Mouse (Mus musculus) urinary bladder, postnatal 36 days (tissue): ENCODE results near the gene Cfap299.

Source experiments
- DNase-seq, 2 experiments: peaks; one replicate each; pipeline ENCODE4 v3.0.0; 2022; ENCODE audit warnings: low spot score in 2 of 2, mixed read lengths in 1 of 2

Gene Cfap299

DNA sequence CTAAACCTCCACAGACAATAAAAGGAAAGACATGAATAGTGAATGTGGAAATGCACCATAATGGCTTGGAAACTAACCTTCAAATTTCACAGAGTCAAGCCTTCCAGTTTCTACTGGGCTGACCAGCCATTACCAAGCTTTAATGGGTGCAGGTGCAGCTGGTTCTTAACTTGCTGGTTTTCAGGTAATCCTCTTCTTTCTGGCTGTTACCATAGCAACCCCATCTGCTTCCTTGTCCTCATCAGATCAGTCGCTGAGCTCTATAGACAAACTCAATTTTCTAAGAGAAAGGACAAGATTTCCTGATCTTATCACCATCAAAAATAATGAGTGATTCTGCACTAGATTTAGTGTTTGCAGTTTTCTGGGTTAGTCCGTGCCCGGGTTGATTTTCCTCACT, 287.8 kb downstream of the Cfap299 start:
- DNase-seq, result no peak

DNA sequence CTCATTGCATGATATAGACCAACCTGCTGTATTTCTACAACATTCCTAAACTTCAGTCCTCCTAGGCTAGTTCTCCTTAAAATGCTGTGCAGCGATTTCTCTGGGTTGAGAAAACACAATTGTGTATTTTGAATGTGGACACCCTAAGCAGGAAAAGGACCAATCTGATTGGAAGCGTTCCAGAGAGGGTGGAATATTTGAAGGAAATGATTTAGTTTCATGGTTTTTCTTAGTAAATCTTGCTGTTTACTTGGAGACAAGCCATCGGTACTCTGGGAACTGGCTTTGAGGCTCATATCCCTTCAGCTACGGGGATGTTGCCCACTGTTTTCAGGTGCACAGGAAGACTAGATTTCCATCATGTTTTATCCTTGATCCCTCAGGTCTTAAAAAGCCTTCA, 288.3 kb downstream of the Cfap299 start:
- no peak for DNase-seq

DNA sequence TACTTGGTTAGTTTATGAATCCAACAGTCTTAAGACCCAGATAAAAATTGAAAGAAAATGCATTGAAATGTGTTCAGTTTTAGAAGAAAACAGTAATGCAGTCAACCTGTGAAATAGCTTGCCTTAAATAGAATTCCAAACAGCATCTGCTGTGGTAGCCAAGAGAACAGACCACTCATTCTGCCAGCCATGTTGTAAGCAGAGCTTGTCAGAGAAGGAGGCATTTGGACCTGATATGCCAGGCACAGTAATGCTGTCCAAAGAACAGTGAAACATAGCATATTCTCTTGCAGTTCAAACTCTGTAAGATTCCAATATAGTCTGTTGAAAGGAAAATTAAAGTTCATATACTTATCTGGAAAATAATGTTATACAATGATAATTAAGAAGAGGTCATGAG, 321.2 kb downstream of the Cfap299 start:
- no peak for DNase-seq

DNA sequence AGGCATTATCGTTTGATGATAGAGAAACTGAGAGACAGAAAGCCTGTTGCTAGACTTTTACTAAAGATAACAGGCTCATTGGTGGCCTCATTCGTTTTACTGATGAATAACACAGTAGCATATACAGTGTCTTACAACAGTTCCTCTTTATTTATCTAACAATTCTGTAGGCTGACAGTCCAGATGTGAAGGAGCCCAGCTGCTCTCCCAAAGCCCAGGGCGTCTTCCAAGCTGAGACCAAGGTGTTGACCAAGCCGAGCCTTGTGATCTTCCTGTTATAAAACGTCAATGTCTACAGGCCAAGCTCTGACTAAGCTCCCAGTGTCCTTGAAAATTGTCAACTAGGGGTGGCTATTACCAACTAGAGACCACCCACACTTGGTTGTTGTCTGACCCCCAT, 321.9 kb downstream of the Cfap299 start:
- no peak for DNase-seq

DNA sequence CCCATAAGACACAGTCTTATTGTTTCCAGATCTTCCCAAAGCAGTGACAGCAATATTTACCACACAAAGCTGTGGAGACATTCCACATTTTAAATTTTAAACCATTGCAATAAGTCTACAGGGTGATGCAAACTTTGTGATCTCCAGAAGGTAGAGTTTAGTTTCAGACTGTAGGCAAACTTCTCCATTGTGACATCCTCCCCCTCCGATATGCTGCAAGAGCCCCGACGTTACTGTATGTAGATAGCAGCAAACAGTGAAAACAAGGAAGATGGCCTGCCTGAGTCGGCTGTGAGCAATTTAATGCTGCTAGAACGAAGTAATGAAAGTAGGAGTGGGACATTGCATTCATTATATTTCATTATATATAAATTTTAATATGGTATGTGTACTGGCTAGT, 359.1 kb downstream of the Cfap299 start:
- DNase-seq, result no peak

DNA sequence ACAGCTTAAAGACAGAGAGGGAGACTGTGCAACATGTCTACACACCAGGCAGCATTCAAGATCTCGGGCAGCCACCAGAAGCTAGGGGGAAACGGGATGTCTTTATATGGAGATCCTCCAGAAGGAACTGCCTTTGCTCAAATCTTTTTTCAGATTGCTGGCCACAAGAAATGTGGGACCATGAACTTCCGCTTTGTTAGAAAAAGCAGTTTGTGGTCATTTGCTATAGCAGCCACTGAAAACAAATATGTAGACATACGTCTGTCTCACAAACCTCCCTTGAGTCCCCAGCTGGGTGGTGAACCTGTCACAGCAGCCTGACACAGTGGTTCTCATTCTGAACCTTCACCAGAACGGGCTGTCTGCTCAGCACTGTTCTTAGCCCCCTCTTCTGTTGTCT, 363.0 kb downstream of the Cfap299 start:
- DNase-seq, result no peak

DNA sequence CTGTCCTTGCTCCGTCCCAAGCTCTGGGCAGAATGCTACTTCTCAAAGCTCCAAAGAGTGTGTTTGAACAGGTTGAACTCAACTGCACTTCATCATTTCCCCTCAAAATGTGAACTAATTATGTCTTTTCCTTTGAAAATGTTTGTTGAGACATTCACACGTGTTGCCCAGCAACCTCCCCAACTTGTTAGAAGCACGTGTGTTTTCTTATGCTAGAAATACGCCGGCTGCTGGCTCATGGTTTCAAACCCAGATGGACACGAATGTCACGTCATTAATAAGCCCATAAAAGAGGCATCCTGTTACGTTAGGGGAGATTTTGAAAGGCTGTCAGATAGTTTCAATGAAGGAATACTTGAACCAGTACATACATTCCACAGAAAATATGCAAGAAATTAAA, 367.2 kb downstream of the Cfap299 start:
- DNase-seq, result no peak

DNA sequence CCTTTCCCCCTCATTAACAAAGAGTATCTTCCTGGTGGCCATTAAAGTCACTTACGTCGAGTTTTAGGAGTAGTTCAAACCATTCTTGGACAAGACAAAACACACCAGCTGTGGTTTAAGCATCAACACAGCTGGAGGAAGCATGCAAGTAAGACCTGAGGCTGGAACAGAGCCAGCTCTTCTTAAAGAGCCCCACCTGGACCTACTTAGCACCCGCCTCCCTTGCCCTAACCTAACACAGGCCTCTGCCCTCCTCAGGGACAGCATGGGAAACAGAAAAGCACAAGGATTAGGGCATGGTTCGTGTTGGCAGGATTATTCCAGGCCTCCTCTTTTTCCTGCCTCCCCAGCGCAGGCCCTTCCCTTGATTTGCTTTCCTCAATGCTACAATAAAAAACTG, 374.9 kb downstream of the Cfap299 start:
- no peak for DNase-seq

DNA sequence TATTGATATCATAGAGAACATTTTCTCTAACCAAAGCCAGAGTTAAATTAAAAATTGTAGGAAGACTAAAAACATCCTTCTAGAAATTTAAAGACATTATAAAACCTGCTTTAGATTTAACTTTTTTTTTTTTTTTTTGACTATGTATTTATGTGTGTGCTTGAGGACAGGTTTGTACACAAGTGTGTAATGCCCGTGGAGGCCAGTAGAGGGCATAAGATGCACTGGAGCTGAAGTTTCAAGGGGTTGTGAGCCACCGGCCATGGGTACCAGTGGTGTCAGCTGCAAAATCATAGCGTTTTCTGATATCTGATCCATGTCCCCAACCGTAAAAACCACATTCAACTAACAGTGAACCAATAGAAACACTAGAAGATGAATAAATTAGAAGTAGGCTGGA, 377.5 kb downstream of the Cfap299 start:
- DNase-seq, result no peak

DNA sequence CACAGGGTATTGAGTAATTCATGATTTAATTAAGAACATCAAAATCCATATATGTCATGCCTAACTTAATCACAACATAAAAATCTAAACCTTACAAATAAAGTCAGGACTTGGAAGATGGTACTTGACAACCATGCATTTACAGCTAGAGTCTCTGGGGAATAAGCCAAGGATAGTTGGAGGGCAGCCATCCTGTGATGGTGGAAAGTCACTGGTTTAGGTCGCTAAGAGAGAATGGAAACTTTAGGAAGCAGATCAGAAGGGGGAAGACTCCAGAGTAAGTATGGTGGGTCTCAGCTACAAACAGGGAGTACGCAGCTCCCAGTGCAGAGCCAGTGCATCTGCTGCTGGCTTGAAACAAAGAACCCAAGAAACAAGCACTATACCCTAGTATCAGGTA, 386.3 kb downstream of the Cfap299 start:
- DNase-seq, result no peak

DNA sequence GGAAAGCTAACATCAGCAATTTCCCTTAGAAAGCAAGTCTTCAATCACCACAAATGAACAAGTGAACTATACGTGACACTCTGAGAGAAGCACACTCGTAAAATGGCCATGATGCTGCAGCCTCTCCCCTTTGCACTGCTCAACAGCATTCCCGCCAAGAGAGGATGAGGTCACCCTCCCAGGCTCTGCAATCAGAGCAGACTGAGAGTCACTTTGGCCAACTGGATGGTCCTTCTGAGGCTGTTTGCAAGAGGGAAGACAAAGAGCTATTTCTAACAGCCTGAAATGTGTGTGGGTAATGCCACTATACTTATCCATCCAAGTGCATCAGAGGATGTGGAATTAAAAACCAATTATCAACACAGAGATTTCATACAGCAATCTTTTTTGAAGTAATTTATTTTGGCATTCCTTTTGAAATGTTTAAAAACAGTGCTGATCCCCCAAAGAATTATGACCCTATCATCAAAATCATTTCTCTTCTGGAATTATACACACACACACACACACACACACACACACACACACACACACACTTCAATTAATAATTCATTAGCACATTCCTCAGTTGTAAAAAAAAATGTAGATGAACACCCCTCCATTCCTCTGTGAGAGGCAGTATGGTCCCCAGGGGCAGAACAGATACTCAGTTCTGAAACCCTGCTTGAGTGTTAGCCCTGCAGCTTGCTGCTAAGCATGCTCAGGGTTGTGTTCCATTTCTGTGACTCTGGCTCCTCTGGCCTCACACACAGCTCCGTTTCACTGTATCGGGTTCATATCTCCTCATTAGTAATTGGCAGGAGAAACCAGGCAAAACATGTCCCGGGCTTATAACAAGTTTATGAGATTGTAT, 403.3 kb downstream of the Cfap299 start:
- DNase-seq, result peak in 1 of 2 experiments; percentile 22

DNA sequence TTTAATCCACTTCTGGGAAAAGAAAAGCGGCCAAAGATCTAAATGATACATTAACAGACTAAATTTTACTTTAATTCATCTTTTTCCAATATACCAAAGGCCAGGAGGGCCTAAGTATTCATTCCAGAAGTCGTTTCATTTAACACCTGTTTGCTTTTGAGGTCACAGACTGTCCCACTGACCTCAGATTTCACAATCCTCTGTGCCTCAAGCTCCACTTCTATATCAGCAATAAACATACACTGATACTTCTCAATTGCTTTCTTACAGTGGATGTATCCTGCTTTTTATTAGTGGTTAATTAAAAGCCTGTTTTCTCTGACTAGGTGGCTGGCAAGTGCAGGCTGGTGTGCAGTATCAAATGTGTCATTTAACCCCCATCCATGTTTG, 403.9 kb downstream of the Cfap299 start:
- no peak for DNase-seq

DNA sequence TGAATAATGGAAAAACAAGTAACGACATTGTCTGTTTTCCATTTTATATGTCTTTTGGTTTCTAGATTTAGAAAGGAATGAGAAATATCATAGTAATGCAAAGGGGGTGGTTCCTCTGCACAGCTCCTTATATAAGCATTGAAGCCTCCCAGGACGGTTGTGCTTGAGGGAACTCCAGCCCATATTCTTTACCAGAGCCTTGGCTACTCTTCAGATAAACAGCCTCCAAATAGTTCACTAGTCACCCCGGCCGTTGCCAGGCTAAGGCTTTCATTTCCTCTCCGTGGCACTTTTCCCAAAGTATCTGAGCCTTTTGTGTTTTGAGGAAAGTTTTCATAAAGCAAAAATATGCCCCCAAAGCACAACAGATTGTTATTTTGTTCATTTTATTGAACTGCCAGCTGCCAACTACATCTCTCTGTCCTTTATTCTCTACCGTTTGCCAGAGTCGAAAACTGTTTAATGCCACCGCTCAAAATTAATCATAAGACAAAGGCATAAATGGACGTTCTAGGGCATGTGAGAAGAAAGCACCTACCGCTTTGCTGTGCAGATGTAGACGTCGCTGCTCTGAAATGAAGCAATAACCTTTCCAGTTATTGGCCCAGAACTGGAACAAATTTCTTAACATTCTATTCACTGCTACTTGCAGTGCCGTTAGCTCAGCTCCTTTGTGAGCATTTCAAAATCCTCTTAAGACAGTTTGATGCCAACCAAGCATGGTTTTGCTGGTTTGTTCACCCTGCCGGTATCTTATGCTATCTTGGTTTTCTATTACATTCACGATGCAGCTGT, 433.0 kb downstream of the Cfap299 start:
- DNase-seq, result no peak

DNA sequence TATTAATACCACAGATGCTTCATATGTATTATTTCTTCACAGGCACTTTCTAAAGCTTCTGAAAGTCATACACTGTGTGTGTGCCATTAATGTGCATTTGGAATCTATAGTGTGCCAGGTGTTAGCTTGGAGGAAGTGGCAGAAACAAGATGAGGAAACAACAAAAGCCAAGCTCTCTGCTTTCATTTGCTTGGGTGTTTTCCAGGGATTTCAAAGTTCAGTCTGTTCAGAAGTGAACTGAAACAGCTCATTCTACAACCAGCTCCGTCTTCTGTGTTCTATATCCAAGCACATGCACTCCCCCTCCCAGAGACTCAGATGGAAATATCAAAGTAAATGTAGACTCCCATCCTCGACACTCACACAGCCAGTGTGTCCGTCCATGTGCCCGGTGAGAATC, 449.5 kb downstream of the Cfap299 start:
- DNase-seq, result no peak

DNA sequence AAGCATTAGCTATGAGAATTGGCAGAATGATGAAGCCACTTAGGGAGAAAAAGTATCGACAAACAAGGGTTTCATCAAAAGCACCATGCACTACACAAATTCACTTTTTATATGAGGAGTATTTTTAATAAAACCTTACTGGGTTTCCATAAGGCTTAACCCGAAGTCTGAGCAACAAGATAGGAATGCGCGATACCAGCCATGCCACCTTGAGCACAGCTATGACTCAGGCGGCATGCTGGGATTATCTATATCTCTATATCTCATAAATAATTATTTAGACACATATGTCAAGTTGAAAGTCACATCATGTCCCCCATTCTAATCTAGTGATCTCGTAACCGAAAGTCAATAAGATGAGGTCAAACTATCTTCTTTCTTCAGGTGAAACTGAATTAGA, 453.0 kb downstream of the Cfap299 start:
- DNase-seq, result peak; percentile 59 to 61

DNA sequence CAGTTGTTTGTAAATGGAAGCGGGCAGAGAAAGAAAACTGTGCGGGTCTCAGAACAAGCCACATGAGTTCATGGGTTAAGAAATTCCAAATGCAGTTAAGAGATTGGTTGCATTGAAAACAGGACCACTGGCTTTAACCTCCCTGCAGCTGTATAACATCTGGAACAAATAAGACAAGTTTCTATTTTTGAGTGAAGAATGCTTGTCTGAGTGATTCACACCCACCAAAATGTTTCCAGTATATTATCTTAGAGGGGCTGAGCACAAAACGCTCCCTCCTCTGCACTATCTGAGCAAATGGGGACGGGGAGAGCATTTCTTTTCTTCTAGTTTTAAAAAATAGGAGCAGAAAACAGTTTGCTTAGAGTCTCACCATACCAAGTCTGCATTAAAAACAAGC, 458.6 kb downstream of the Cfap299 start:
- DNase-seq, result no peak

DNA sequence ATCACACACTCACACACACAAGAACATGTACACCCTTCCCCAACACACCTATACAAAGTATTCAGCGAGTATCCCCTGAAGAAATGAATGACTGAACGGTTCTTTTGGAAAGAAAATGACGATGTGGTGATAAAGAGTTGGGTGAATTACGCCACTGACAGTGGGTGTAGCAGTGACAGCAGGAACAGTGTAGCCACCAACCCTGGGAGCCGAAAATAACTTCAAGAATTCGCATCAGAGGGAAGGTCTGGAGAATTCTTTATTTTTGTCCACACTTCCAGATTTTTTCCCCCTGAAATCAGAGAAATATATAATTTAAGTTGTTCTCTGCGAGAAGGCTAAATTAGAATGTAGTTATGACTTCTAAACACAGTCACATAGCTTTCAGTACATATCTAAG, 459.5 kb downstream of the Cfap299 start:
- DNase-seq, result no peak

DNA sequence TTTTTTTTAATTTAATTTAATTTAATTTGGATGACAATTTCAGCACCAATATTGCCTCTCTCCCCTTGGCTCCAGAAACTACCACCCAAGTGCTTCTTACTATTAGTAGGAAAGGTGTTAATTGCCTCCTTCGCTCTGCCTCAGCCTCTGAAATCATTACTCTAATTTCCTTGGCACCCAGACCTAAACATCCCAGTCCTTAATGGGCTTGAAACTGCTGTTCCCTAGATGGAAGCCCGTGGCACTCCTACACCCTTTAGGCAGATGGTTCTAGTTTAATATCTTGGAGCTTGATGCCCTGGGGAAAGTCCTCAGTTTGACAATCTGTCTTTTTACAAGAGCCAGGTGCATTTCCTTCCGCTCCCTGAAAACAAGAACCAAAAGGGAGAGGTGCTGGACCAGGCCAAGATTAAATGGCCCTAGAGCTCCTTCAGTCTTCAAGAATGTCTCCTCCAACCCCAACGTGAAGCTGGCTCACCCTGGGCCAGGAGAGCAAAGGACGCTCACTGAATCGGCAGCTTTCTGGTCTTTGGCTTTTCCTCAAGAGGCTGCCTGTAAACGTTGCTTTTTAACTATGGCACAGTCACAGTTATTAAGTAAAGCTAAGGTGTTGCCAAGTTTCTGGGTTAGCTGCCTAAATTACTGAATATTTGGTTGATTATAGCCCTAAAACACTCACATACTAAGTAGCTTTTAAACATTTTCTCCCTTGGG, 461.9 kb downstream of the Cfap299 start:
- no peak for DNase-seq

DNA sequence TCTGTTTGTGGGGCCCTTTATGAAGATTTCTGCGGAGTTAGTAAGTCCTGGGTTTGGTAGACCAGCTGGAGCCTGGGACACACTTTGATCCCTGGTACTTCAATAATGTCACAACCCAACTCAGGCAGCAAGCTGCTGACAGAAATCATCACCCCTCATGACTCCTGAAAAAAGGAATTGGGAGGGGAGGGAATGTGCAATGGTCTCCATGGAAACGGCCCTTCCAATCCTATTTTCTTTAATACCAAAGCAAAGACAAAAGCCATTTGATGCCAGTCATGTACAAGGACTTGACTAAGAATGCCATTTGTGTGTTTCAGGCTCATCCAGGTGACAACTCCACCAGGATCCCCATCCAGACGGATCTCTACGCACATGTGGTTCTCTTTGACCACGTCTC, 472.4 kb downstream of the Cfap299 start:
- no peak for DNase-seq

DNA sequence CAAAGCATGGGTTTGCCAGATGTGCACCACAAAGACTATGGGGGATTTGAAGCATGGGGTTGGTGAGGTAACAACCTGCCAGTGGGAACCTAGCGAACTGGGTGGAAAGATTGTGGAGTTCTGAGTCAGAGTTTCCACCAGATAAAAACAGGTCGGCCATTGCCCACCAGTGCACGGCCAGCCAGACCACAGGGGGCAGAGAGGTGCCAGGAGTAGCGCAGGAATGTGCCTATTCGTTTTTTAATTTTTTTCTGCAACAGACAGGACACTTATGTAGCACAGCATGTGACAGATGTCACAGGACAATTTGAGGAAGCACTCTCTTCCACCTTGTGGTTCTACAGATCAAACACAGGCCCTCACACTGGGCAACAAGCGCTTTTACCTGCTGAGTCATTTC, 475.7 kb downstream of the Cfap299 start:
- DNase-seq, result no peak

DNA sequence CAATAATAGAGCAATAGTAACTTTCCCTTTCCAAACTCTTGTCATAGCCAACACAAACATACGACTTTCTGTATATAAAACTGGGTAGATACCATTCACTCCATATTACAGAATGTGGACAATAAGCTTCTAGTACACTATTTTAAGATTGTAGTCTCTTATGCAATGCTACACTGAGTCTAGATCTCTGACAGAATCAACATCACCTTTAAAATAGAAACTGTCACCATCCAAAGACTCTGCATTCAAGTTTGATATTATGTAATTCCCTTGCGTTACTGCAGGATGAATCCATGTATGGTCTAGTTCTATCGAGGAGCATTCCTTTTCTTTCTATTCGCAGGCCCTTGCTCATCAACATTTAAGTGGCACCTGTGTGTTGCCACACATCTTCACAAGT, 477.4 kb downstream of the Cfap299 start:
- DNase-seq, result no peak

DNA sequence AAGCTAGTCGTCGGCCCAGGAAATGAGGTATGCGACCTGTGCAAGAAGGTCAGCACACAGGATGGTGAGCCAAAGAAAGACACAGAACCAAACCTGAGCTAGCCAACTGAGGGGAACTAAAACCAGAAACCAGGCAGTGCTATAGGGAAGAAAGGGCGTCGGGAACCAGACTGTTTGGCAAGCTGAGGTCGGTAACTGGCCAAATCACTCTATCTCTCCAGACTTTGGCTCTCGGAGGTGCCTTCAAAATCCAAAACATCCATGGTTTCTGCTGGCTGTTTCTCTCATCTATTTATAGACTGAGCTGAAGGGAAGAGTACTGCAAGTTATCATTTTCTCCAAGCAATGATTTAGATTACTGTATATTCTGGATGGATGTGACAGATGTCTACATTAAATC, 477.9 kb downstream of the Cfap299 start:
- DNase-seq, result no peak

DNA sequence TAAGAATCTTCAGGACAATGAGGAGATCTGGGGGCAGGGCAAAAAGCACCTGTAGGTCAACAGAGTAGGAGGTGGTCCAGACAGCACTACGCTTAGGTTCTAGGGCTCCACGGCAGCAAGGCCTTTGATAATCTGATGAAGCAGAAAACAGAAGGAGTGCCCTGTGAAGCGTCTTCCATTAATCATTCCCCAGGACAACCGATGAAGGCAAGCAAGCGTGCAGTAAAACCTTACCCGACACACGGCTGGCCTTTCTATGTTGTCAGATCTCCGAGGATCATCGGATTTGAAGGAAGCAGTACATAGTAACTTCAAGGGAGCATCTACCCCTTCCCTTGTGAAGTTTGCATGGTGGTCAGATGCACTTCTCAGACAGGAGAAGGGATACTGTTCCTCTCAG, 478.8 kb downstream of the Cfap299 start:
- no peak for DNase-seq
